Mouse (Mus musculus) hindbrain, embryonic 15.5 days (tissue): ENCODE data around the gene Arhgef18. TPM values are rescaled to one million over a fixed set of nuclear protein-coding genes. Genes with fewer than 3 reads are reported as not detected.

ENCODE experiments used
- ATAC-seq: fragments of 200-750 bp; cut with Nextera tagmentation; 2 replicates; pipeline ENCODE4 v1.8.0; 2017; ENCODE audit warnings: low read depth, moderate number of reproducible peaks, moderate TSS enrichment; ENCODE audit not compliant: low FRiP score
- H3K27ac ChIP-seq: fragments of 300-500 bp; sonication (generic); replicated peaks from 2 replicates; pipeline ENCODE4 v1.5.1; 2015; ENCODE audit warnings: mild to moderate bottlenecking, inconsistent platforms
- H3K27me3 ChIP-seq: fragments of 300-500 bp; sonication (generic); 2 replicates; pipeline ENCODE4 v1.6.1; 2015; ENCODE audit warnings: control low read depth, inconsistent platforms
- H3K36me3 ChIP-seq: fragments of 300-500 bp; sonication (generic); 2 replicates; pipeline ENCODE4 v1.6.1; 2015; ENCODE audit warnings: control low read depth, inconsistent platforms
- H3K4me1 ChIP-seq: fragments of 300-500 bp; sonication (generic); replicated peaks from 2 replicates; pipeline ENCODE4 v1.6.1; 2015; ENCODE audit warnings: control low read depth, inconsistent platforms
- H3K4me2 ChIP-seq: fragments of 300-500 bp; sonication (generic); 2 replicates; pipeline ENCODE4 v1.6.1; 2015; ENCODE audit warnings: moderate library complexity, mild to moderate bottlenecking, inconsistent platforms
- H3K4me3 ChIP-seq: fragments of 300-500 bp; sonication (generic); 2 replicates; pipeline ENCODE4 v1.5.1; 2015; ENCODE audit warnings: mild to moderate bottlenecking, inconsistent platforms
- H3K9ac ChIP-seq: fragments of 300-500 bp; sonication (generic); 2 replicates; pipeline ENCODE4 v1.6.1; 2015; ENCODE audit warnings: inconsistent platforms
- H3K9me3 ChIP-seq: fragments of 300-500 bp; sonication (generic); 2 replicates; pipeline ENCODE4 v1.6.1; 2016; ENCODE audit warnings: control low read depth, inconsistent platforms
- WGBS: fragments of 180-500 bp; shearing (Covaris S2); methylation state at CpG from one replicate; pipeline ENCODE4 v1.1.7; 2015; 5-methylcytosine and 5-hydroxymethylcytosine counted together
- polyA plus RNA-seq: library from polyadenylated mRNA; unstranded; fragments of >200 nt; fragmentation: Nextera tagmentation; extraction: Ambion mirVana; gene quantifications from 2 replicates; pipeline ENCODE4 v1.2.1, GENCODE M21; 2015

Gene Arhgef18
- polyA plus RNA-seq, 1 experiment from 2014 or later = 10.3 TPM

DNA sequence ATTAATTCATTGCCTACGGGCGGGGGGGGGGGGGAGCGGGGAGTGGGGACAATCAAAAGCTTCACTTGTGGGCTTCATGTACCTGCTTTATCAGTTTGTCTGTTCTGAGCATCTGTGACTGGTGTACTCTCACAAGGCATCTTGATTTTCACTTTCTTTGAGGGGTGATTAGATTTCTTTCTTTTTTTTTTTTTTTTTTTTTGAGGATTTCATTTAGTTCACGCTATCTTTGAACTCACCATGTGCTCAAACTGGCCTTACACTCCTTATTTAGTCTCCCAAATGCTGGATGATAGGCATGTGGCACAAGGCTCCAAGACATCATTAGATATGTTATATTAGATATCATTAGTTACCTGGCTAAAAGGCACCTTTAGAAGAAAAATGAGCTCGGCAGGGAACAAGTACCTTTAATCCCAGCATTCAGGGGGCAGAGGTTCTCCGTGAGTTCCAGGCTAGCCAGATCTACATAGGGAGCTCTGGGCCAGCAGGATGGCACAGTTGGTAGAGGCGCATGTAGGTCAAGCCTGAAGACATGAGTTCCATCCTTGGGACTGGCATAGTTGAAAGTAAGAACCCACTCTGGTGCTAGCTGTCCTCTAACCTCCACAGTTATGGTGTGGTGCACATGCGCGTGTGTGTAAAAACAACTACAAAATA, 75.2 kb downstream of the Arhgef18 start:
- H3K4me3 ChIP-seq = peak overlapping the region; percentile 43
- ATAC-seq = peak; percentile 24; the same call in 1 of the 2 replicates
- WGBS = 49% methylated on average over 9 of the region's 9 CpGs
- H3K4me1 ChIP-seq = peaks cover 5% of the 10 kb centered on the region
- no peaks in the 10 kb centered on the region for H3K36me3 ChIP-seq
- no peaks in the 10 kb centered on the region for H3K9me3 ChIP-seq
- H3K27me3 ChIP-seq = no peaks in the 10 kb centered on the region
- H3K4me2 ChIP-seq = peak overlapping the region; percentile 62
- peak overlapping the region; percentile 72 for H3K27ac ChIP-seq
- H3K9ac ChIP-seq = peak overlapping the region; percentile 36

DNA sequence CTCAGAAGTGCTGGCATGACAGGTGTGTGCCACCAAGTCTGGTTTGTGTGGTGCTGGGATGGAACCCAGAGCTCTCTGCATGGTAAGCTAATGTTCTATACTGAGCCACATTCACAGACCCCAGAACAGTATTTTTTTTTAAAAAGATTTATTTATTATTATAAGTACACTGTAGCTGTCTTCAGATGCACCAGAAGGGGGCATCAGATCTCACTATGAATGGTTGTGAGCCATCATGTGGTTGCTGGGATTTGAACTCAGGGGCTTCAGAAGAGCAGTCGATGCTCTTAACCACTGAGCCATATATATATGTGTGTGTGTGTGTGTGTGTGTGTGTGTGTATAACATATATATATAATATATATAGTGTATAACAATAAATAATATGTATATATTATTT, 76.0 kb downstream of the Arhgef18 start:
- 88% methylated on average over 1 of the region's 1 CpGs for WGBS
- H3K9me3 ChIP-seq = no peaks in the 10 kb centered on the region

GRCm38 (mm10) chr8:3470562-3470961, 77.8 kb downstream of the Arhgef18 start, which contains the start of gene Tex45:
Gene Tex45, plus strand, starts transcription at chr8:3470862.
- Histone ChIP-seq H3K27me3 (no peaks in the 10 kb centered on the region), H3K27ac (no peak within 1 kb of the TSS), H3K36me3 (no peaks in the 10 kb centered on the region), H3K9me3 (no peaks in the 10 kb centered on the region), H3K4me1 (peaks cover 5% of the 10 kb centered on the region), H3K4me2 (no peak within 1 kb of the TSS), H3K9ac (no peak within 1 kb of the TSS), H3K4me3 (no peak within 1 kb of the TSS)
- no peak for ATAC-seq

More for the DNA sequence above, 76.0 kb downstream of the Arhgef18 start:
- Histone ChIP-seq H3K27ac (no peak overlapping the region), H3K9ac (no peak overlapping the region), H3K36me3 (no peaks in the 10 kb centered on the region), H3K27me3 (no peaks in the 10 kb centered on the region), H3K4me1 (peaks cover 5% of the 10 kb centered on the region), H3K4me2 (no peak overlapping the region), H3K4me3 (no peak overlapping the region)
- ATAC-seq = no peak

DNA sequence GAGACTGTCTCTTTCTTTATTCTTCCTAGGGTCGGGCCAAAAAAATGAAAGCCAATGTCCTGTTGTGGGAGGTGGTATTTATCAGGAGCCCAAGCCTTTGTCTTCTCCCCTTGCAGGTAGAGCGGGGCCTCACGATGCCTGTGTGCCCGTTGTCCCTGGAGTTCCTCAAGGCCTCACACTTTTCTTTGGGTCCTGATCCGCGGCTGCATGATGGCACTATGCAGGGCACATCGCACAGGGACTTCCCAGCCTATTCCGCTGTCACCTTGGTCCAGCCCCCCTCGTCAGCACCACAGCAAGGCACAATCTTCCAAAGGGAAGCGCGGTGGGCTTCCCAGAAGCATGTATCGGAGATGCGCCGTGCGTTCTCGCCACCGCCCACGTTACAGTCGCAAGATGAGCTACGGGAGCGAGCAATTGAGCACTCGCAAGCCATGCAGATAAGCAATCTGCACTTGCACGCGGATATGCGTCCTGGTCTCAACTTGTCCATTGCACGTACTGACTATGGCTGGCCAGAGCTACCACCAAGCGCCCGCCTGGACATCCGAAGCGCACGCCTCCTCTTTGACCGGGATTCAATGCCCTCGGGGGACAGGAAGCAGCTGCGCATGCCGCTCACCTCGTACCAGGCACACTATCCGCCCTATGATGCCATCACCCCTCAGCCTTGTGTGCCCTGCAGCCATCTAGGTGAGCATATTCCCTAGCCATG, 83.1 kb downstream of the Arhgef18 start:
- peak; percentile 46 for ATAC-seq
- H3K9ac ChIP-seq = peak overlapping the region; percentile 15
- no peaks in the 10 kb centered on the region for H3K36me3 ChIP-seq
- H3K27ac ChIP-seq = no peak overlapping the region
- no peaks in the 10 kb centered on the region for H3K4me1 ChIP-seq
- no peaks in the 10 kb centered on the region for H3K9me3 ChIP-seq
- peak overlapping the region; percentile 53 for H3K4me2 ChIP-seq
- no peaks in the 10 kb centered on the region for H3K27me3 ChIP-seq
- 33% methylated on average over 37 of the region's 37 CpGs for WGBS
- peak overlapping the region; percentile 28 for H3K4me3 ChIP-seq

DNA sequence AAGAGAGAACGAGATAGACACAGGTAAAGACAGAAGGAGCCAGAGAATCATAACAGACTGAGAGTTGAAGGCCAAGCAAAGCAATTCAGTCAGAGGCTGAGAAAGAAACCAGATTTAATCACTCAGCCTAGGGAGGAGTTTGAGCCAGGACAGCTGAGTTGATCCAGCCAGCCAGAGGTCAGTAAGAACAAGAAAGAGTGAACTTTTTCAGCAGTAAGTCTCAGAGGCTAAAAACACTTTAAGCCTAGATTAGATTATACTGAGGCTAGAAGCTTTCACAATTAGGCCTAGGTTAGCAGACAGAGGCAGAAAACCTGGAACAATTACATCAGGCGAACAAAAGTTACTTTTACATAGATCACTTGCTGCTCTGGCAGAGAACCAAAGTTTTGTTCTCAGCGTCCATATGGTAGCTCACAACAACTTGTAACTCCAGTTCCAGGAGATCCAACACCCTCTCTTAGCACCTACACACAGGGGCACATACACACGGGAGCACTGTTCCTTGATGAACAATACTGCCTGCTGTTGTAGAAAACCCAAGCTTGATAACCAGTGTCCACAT, 87.5 kb downstream of the Arhgef18 start:
- H3K4me2 ChIP-seq = no peak overlapping the region
- WGBS = 89% methylated on average over 4 of the region's 4 CpGs
- no peaks in the 10 kb centered on the region for H3K9me3 ChIP-seq
- no peak overlapping the region for H3K4me3 ChIP-seq
- H3K36me3 ChIP-seq = no peaks in the 10 kb centered on the region
- no peak overlapping the region for H3K9ac ChIP-seq
- no peak for ATAC-seq
- no peak overlapping the region for H3K27ac ChIP-seq
- no peaks in the 10 kb centered on the region for H3K4me1 ChIP-seq
- no peaks in the 10 kb centered on the region for H3K27me3 ChIP-seq

DNA sequence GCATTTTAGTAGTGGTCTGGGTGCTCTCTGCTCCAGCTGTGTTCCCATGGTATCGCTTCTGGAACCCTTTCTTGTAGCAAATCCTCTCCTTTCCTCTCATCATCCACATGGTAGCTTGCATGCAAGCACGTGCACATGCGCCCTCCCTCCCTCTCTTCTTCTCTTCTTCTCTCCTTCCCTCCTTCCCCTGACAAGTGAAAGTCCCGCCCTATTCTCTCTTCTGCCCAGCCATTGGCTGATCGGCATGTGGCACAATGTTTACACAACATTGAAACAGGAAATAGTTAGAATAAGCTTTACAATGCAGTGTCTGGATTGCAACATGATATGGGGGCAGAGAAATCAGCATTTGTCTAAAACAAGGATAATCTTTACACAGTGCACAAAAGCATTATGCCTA, 88.8 kb downstream of the Arhgef18 start:
- Histone ChIP-seq H3K9ac (no peak overlapping the region), H3K36me3 (no peaks in the 10 kb centered on the region), H3K27ac (no peak overlapping the region), H3K4me3 (no peak overlapping the region), H3K4me2 (no peak overlapping the region), H3K9me3 (no peaks in the 10 kb centered on the region), H3K27me3 (no peaks in the 10 kb centered on the region), H3K4me1 (no peaks in the 10 kb centered on the region)
- ATAC-seq = no peak
- WGBS = 67% methylated on average over 5 of the region's 5 CpGs

DNA sequence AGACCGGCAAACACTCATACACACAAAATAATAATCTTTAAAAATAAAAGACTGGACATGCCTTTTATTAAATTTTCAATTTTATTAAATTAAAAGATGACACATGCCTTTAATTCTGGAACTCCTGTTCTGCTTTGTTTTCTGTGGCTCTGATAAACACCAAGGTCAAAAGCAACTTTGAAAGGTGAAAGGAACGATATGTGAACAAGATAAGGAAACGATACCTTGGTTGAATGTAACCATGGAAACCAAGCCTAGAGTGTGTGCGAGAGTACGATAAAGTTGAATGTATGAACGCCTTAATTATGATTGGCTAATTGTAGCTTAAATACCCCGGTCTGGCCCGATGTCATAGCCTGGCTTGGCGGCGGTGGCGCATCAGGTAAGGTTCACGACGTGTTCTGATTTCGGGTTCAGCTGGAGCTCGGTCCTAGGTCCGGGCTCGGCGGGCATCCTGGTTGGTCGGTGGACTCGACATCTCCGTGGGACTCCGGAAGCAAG, 89.5 kb downstream of the Arhgef18 start:
- Histone ChIP-seq H3K9ac (no peak overlapping the region), H3K4me2 (no peak overlapping the region), H3K27me3 (no peaks in the 10 kb centered on the region), H3K4me1 (no peaks in the 10 kb centered on the region), H3K27ac (no peak overlapping the region), H3K36me3 (no peaks in the 10 kb centered on the region), H3K4me3 (no peak overlapping the region), H3K9me3 (no peaks in the 10 kb centered on the region)
- no peak for ATAC-seq
- 89% methylated on average over 22 of the region's 22 CpGs for WGBS

- Histone ChIP-seq H3K9me3 (no peaks in the 10 kb centered on the region), H3K27me3 (no peaks in the 10 kb centered on the region), H3K9ac (no peak overlapping the region), H3K4me2 (no peak overlapping the region), H3K36me3 (no peaks in the 10 kb centered on the region), H3K4me1 (no peaks in the 10 kb centered on the region), H3K4me3 (no peak overlapping the region), H3K27ac (no peak overlapping the region)
- ATAC-seq = no peak
- WGBS = 83% methylated on average over 7 of the region's 7 CpGs
Measured at GRCm38 (mm10) chr8:3483546-3483945, 90.7 kb downstream of the Arhgef18 start.

- no peaks in the 10 kb centered on the region for H3K36me3 ChIP-seq
- no peak overlapping the region for H3K9ac ChIP-seq
- H3K4me2 ChIP-seq = no peak overlapping the region
- no peaks in the 10 kb centered on the region for H3K9me3 ChIP-seq
- no peak overlapping the region for H3K27ac ChIP-seq
- ATAC-seq = peak; percentile 52; the same call in 1 of the 2 replicates
- WGBS = 24% methylated on average over 5 of the region's 5 CpGs
- H3K4me1 ChIP-seq = no peaks in the 10 kb centered on the region
- H3K4me3 ChIP-seq = no peak overlapping the region
- no peaks in the 10 kb centered on the region for H3K27me3 ChIP-seq
Measured at GRCm38 (mm10) chr8:3485192-3485591, 92.4 kb downstream of the Arhgef18 start.

GRCm38 (mm10) chr8:3492901-3493844, 100.4 kb downstream of the Arhgef18 start, which contains the start of gene Zfp358:
Gene Zfp358, plus strand, starts transcription at chr8:3493138.
- Histone ChIP-seq H3K4me3 (peak within 1 kb of the TSS; percentile 94), H3K27me3 (no peaks in the 10 kb centered on the region), H3K36me3 (peaks cover 32% of the 10 kb centered on the region), H3K4me1 (peaks cover 27% of the 10 kb centered on the region), H3K9ac (peak within 1 kb of the TSS; percentile 92), H3K4me2 (peak within 1 kb of the TSS; percentile 76), H3K27ac (peak within 1 kb of the TSS; percentile 93), H3K9me3 (no peaks in the 10 kb centered on the region)
- under 1% methylated on average over 50 of the region's 64 CpGs for WGBS
- ATAC-seq = peak; percentile 92

DNA sequence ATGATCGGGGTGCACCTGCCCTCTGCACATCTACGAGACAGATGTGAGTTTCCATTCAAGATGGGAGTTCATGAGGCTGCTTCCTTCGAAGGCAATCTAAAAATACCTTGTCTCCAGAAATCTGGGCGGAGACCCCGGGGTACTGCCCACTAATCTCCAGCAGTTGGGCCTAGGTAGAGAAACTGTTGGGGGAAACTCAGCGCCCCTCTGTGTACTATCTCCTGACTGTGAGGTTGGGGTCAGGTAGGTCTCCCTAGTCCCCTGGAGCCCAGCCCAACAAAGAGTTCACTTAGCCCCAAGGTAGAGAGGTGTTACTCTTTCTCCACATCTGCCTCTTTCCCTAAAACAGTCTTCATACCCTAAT, 101.0 kb downstream of the Arhgef18 start:
- Histone ChIP-seq H3K27me3 (no peaks in the 10 kb centered on the region), H3K9ac (peak overlapping the region; percentile 92), H3K27ac (peak overlapping the region; percentile 93), H3K4me2 (peak overlapping the region; percentile 76), H3K4me1 (peaks cover 33% of the 10 kb centered on the region), H3K9me3 (no peaks in the 10 kb centered on the region), H3K36me3 (peaks cover 32% of the 10 kb centered on the region), H3K4me3 (peak overlapping the region; percentile 94)
- WGBS = 39% methylated on average over 6 of the region's 6 CpGs
- peak; percentile 4; the same call in 1 of the 2 replicates for ATAC-seq
